Mouse (Mus musculus) adrenal gland, postnatal 25 days (tissue): Measurements from ENCODE around the gene Aldh1l1. TPM values are rescaled to one million over a fixed set of nuclear protein-coding genes. Genes with fewer than 3 reads are reported as not detected.

Experiments used
- DNase-seq: peaks from one replicate; pipeline ENCODE4 v3.0.0; 2021; ENCODE audit warnings: mixed read lengths
- total RNA-seq: library from RNA; stranded (reverse); gene quantifications from 2 replicates; pipeline ENCODE4 v1.2.3, GENCODE M21; 2021

The Aldh1l1 gene
- total RNA-seq, 1 experiment from 2014 or later, result 220 TPM

DNA sequence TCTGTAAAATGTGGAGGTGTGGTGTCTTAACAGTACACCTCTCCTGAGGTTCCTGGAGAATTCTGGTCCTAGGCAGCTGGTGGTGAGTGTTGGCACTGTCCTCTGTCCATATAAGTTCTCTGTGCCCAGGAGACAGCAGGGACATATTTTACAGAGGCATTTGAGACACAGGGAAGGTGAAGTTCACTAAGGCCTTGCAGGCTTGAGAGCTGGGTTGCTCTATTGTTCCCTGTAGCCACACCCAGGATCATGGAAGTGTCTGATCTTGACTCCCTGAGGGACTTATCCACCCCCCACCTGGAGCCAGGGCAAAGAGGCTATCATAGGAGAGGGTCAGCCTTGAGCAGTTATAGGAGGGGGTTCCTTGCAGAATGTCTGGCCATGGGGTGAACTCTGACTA is 65.0 kb downstream of the Aldh1l1 start:
- DNase-seq, result no peak

DNA sequence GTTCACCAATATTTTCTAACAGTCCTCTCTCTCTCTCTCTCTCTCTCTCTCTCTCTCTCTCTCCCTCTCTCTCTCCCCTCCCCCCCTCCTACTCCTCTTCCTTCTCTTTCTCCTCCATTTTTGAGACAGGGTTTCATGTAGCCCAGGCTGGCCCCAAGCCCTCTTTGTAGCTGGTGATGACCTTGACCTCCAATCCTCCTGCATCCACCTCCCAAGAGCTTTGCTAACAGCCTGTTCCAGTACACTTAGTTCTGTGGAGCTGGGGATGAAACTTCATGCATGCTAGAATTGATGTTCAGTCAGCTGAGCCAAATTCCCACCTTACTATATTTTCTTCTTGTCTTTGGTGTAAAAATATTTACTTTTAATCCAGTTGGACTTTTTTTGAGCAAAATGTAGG is 67.0 kb downstream of the Aldh1l1 start:
- DNase-seq, result no peak

DNA sequence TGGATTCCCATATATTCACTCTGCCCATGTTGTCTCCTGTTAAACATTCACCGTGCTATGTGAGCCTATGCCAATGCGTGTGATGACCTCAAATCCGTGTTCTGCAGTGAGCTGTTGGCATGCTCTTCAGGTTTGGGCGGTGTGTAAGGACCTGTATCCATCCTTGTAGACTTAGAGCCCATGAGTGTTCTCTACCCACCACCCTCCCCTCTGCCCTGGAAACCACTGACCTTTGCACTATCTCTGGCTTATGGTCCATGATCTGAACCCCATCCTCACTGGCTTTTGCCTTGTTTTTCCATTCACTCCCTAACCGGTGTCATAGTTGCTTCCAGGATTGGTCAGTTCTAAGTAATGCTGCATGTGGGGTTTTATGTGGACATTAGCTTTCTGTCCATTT is 67.5 kb downstream of the Aldh1l1 start:
- no peak for DNase-seq

DNA sequence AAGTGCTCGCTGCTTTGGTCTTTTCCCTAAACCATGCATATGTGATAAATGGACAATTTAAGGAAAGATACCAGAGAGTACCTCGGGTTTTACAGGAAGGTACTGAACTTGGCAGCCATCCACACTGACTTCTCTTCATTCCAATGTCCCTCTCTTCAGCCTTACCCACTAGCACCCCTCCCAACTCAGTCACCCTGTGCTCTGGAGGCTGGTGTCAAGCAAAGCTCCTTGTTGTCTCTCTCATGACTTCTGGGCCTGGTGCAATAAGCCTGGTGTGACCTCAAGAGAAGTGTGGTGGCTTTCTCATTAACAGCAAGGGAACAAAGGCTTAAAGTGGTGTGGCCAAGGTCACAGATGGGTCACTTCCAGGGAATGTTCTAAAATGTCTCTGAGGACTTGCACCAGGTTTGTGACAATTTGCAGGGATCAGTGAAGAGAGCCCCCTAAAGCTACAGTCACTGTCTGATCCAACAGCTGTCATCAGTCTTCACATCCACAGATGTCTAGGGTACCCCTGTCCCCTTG is 70.4 kb downstream of the Aldh1l1 start:
- DNase-seq, result no peak

DNA sequence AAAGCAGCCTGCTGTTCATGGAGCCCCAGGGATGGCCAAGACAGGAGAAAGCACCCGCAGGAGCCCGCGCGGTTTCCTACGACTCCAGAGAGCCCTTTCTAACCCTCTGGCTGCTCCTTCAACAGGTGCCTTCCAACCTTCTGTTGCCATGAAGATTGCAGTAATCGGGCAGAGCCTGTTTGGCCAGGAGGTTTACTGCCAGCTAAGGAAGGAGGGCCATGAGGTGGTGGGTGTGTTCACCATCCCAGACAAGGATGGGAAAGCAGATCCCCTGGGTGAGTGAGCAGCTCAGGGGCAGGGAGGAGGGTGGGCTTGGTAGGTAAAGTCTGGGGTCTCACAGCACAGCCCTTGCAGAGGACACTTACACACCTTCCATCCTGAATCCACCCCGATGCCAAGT is 70.8 kb downstream of the Aldh1l1 start:
- DNase-seq, result no peak

DNA sequence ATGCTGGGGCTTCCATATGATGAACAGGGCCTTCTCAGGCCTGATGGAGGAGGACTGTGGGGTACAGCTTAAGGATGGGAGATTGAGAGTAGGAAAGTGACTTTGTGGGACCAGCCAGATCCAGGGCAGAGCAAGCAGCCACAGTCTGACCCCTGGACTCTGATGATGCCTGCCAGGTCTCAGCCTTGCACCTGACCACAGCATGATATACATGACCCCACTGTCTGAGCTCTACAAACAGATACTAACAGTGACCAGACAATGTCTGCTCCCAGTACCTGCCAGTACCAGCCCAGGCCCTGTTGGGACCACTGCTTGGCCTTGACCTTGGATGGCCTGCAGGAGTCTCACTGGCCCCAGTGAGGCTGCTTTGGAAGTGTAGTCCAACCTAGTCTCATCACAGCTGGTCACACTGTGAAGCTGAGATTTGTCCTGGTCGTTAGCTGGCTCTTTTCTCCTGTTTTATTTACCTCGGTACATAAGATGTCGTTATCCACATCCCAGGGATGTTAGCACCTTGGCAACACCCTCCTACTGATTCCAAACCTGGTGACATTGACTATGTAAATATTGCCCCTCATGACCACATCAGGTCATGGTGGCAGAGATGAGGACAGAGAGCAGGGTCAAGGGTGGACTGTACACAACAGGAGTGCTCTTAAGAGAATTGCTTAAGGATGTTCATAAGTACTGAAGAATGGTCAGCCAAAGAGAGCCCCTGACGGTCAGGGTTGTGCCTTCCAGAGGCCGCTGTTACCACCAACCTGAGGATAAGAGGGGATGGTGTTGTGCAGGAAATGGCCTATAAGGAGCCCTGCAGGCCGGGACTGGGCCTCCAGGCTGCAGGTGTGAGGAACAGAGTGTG is 71.8 kb downstream of the Aldh1l1 start:
- DNase-seq, result no peak

DNA sequence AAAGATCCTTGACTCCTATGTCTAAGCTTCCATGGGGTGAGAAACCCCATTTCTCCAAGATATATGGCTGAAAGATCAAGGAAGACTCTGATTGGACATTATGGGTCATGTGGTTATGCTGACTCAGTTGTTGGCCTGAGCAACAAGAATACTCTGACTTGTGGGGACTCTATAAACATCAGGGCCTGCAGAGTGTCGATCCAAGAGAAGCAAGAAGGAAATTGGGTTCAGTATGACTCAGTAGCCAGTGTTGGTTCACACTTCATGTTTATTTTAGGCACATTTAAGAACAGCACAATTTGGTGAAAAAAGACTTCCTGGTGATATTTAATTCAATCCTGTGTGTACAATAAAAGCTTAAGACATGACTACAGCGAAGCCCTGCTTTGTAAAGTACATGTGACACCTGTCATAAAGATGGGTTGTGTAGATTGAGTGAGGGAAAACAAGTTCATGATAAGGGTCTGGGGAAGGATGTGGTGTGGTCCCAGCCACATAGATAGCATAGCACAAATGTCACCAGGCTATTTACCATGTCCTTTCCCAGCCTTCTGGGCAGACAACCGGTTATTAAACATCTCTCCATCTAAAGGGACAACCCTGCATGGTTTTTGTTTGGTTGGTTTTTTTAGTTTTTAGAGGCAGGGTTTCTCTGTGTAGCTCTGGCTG is 74.3 kb downstream of the Aldh1l1 start:
- DNase-seq, result no peak

DNA sequence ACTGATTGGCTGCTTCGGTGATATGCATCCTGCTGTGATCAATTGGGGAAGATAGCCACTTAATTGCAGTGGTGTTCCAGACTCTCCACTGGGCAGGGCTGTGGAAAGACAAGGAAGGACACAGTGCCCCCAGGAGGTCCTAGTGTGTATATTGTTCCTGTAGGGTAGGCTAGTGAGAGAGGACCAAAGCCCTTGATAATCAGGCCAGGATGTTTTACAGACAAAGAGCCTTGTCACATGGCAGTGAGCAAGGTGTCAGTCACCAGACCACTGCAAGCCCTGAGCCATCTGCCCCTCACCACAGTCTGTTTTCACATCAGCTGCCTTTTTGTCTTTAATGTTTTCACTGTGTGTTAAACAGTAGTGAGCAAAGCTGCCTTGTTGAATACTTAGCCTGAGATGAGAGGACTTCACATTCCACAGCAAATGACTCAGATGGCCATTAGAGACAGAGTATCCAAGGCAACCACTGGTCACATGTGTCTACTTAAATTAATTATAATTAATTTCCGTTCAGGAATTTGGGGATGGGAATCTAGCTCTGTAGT is 75.1 kb downstream of the Aldh1l1 start:
- no peak for DNase-seq

DNA sequence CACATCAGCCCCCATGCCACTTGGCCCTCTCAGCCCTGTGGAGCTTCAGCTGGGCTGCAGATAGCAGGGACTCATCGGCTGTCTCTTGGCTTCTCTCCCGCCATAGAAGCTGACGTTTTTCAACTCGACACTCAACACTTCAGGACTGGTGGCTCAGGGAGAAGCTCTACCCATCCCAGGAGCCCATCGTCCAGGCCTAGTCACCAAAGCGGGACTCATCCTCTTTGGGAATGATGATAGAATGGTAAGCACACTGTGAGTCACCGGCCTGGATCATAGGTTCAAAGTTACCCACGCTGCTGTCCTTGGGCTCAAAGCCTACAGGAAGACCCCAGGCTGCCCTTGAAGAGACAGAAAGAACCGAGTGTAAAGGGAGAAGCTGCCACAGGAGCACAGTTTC is 78.0 kb downstream of the Aldh1l1 start:
- DNase-seq, result peak; percentile 41

DNA sequence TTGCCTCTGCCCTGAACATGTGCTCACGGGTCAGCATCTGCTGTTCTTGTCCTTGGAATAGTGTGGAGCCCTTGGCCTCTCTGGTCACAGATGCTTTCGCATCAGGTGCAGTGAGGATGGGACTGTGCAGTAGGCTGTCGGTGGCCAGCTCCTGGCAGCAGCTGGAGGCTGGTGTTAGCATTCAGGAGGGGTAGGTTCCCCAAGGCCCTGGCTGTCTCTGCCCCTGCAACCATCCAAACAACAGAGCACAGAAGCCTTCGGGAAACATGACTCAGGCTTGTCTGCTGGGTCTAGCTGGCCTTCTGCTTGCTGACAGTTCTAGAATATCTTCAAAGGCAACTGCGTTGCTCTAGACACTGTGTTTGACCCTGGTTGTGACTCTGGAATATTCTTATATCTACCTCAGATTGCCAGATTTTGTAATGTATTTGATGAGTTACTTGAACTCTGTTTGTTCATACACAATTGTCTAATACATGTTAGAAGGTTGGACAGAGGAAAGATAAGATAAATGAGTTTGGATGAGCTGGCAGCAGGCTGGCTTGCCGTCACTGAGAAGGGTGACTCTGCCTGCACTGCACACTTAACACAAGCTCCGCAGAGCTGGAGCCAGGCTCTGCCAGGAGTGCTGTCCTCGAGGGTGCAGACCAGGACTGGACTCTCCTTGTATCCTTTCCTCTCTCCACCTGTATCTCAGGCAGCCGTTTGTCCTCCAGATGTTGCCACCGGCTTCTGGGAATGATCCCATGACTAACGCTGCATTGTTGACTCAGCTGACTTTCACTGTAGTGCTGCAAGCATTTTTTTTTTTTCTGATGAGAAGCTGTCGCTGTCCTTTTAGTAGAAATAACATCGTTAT is 79.4 kb downstream of the Aldh1l1 start:
- peak; percentile 45 for DNase-seq

DNA sequence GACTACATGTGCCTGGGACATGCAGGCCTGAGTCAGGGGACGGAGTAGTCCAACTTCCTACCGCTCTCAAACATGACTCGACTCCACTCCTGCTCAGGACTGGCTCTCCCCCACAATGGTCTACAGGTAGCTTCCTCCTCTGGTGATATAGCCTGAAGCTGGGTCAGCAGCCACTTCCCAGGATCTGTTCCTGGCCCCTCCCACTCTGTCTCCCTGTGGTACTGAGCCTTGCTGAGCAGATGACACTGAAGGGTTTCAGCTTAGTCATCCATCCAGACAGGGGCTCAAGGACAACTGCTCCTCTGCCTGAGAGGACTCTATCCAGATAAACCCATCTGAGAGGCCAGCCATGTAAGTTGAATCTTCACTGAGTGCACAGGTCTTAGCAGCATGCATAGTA is 81.3 kb downstream of the Aldh1l1 start:
- DNase-seq, result peak; percentile 51

DNA sequence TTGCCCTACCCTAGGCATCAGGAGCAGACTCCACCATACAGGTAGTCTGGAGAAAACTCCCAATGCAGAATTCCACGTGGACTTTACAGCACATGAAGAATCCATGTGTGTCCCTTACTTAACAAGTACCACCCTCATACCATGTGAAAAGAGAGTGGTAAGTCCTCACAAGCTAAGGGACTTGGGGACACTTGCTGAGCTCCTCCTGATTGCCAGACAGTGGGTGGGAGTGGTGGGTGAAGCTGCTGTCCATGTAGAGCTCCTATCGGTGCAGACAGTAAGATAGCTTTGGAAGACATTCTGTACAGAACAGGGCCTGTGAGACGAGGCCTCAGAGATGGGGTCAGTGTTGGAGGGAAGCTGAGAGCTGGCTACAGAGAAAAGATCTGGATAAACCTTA is 81.7 kb downstream of the Aldh1l1 start:
- no peak for DNase-seq

DNA sequence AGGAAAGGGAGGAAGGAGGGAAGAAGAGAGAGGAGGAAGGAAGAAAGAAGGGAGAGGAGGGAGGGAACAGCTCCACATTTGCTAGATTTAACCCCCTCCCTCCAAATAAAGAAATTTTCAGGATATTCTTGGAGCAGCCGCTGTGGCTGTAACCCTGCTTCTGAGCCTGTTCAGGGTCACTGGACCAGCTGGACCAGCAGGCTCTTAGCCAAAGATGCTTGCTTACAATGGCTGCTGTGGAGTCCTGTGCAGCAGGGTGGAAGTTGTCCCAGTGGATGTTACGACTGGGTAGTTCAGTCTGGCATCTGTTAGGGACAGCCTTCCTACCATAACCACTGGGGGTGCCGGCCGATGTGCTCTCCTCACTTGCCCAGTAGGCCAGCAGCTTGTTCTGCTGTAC is 82.5 kb downstream of the Aldh1l1 start:
- no peak for DNase-seq

DNA sequence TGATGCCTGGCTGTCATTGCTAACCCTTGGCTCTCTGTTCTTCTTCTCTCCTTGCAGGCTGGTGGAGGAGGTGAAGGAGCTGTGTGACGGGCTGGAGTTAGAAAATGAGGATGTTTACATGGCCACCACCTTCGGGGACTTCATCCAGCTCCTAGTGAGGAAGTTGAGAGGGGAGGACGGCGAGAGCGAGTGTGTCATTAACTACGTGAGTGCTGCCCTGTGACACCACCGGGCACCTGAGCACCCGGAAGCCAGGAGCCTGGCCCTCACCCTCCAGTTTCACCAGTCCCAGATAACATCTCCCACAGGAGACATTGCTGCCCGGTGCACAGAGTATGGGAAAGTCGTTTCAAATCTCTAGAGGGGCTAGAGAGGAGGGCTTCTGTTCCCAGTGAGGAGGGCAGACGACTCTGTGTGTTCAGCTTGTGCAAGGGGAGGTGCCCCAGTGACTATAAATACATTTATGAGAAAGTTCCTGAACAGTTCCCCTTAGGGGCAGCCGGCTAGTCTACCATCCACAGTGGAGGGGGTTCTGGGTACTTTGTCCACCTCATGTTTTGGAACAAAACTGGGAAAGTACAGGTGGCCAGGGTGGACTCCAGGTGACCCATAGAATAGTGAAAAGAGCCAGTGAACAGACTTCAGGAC is 83.6 kb downstream of the Aldh1l1 start:
- DNase-seq, result no peak

DNA sequence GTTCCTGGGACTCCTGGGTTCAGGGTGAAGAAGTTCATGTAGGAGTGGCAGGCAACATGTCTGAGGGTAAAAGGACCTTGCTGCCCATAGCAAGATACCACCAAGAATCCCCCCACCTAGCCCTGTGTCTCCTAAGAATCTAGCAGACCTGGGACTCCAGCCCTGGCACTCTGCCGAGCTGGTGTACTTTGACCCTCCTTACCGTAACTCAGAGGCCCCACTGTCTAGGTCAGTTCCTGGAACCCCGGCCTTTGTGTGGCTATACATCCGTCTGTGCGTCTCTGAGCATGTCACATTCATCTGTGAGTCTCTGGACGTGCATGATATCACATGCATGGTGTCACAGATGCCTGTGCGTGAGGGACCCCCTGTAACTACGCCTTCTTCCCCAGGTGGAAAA is 84.2 kb downstream of the Aldh1l1 start:
- DNase-seq, result no peak

DNA sequence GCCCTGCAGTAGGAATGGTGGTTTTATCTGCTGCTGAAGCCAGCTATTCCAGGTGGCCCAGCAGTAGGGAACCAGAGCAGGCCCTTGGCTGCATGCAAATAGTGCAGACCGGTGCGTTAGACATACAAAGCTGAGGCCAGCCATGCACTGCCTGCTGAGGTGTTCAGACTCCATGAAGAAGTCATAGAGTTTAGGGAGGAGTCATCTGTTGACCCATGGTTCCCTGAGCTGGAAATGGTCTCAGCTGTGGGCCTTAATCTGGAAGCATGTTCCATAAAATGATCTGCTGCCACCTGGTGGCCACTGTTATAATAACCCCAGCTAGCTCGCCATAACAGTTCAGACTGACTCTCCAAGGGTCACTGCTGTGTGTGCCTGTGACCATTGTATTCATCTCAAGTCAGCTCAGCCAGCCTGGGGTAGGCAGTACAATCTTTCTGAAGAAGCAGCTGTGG is 89.1 kb downstream of the Aldh1l1 start:
- DNase-seq, result peak; percentile 81

DNA sequence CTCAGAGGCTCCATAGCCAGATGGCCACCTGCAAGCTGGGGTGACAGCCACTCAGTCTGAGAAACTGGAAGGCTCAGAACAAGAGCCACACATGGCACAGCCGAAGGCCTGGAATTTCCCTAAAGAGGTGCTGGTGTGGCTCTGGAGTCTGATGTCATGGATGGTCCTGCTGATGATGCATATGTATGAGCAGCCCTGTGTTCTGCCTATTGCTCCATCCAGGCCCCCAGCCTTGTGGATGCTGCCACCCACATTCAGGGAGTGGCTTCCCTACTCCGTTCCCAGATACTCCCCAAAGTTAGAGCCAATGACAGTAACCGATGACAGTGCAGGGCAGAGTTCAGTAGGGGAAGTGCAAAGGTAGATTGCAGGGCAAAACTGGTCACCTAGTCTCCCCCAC is 91.9 kb downstream of the Aldh1l1 start:
- no peak for DNase-seq

DNA sequence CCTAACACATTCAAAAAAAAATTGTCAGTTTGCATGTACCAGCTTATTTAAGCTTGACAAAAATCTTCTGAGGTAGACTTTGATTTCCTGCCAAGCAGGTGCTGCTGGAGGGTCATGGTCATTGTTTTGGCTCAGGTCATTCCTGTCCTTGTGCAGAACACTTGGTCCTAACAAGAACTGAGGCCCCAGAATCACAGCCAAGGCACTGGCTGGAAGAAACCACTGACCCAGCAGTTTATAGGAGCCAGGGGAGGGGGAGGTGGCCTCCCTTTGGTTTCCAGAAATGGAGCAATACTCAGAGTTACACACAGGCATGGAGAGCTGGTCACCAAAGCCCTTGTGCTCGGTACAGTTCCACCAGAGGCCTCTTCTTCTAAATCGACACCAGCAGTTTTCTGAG is 96.1 kb downstream of the Aldh1l1 start:
- no peak for DNase-seq

DNA sequence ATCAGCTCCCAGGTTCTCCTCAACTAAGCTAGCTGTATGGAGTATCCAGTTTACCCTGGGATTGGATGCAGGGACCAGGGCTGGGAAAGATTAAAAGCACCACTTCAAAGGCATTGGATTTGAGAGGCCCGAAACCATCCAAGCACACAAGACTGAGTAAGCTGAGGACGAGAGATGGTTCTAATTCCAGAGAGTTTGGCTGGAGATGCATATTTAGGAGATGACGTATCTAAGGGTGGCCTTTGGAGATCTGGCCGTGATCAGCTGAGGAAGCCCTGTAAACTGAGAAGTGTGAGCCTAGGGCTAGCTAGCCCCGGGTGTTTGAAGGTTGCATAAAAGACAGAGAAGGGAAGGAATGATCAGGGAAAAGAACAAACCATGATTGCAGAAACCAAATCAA is 101.9 kb downstream of the Aldh1l1 start:
- no peak for DNase-seq

DNA sequence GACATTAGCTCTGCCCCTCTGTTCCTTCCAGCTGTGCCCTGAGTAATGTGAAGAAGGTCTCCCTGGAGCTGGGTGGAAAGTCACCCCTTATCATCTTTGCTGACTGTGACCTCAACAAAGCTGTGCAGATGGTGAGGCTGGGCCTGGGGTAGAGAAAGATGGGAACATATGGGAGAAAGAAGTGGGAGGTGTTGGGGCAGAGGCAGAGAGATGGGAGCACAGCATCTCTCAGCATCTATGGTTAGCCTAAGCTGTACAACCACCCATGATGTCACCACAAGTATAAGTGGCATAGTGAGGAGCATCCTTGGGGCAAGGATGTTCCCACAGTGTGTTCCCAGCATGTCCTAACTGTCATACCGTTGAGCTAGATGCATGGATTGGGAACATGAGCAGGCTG is 104.5 kb downstream of the Aldh1l1 start:
- no peak for DNase-seq

DNA sequence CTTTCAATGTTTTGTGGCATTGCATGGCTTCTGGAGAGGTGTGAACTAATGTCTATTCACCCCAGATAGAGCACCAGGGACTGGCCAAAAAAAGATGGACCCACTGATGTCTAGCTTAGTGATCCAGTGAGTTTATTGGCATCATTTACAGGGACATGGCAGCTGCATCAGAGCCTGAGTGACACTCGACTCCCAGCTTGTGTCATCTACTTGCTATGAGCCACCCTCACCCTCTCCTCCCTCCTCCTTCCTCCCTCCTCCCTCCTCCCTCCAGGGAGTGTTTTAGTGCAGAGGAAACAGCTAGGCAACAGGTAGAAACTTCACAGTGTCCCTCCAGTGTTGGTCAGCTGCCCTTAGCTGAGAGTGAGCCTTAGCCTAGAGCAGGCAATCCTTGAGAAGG is 108.7 kb downstream of the Aldh1l1 start:
- no peak for DNase-seq

DNA sequence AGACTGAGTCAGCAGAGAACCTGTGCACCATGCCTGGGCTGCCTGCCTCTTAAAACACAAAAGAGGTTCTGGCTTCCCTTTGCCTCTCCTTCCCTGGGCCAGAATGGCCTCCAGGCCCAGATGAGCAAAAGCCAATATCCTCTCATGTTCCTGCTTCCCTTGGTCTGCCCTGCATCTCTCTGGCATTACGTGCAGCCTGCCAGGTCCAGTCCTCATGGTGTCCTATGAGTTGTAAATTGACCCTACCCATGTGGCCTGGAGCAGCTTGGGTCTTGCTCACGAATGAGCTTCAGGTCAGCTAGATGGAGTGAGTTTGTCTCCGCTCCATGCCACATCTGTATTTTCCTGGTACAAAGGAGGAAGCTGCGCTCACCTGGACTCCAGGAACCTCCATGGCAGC is 110.8 kb downstream of the Aldh1l1 start:
- no peak for DNase-seq
